Comparison of ENCODE assay signal across 8 mouse cellular contexts in genomic region chr10:57794018-57794417, GRCm38 (mm10). TPM values are rescaled to one million over a fixed set of nuclear protein-coding genes. Genes with fewer than 3 reads are reported as not detected.
A peak's percentile ranks its signal among the peaks of the same experiment; 100 is the strongest.
DNase-seq lines count a peak whose midpoint lies in the region; ATAC-seq lines count a peak whose summit lies in the region.

TSS of gene Smpdl3a (plus strand) at chr10:57794335.

- DNase-seq in kidney, postnatal 10 days = peak; percentile 6
- no peak for DNase-seq in kidney, adult 8-10 months
- DNase-seq in adrenal gland, postnatal 25 days = no peak
- DNase-seq in gastrocnemius, postnatal 10 days = no peak
- DNase-seq in embryo, embryonic 10 days (ENCODE audit: low spot score) = no peak
- no peak for DNase-seq in urinary bladder, postnatal 25 days (ENCODE audit: low spot score)

- ATAC-seq in inflammation-experienced regulatory T-cells, adult 6 months = no peak
- ATAC-seq in megakaryocyte, adult 5-6 weeks (ENCODE audit: poor library complexity, severe bottlenecking) = no peak

RNA-seq across cellular contexts. Expression of gene Smpdl3a, which starts in this region (rescaled TPM):
- total RNA-seq in adrenal gland, postnatal 25 days (2021) = 36.0 and 38.7 TPM in 2 replicates
- 10 to 100 TPM; 17.2 to 17.5 TPM for total RNA-seq in gastrocnemius, postnatal 10 days (2021)
- polyA plus RNA-seq in inflammation-experienced regulatory T-cells, adult 6 months (2017; shearing (Covaris generic)) = 100 to 1,000 TPM; 110 to 180 (median 175) TPM
- total RNA-seq in megakaryocyte, adult 5-6 weeks (2015) = 546 and 596 TPM in 2 replicates
- total RNA-seq in megakaryocyte, adult 5-6 weeks (2017) = 251 and 269 TPM in 2 replicates
